Mouse (Mus musculus) myocyte (in vitro differentiated cells): Measurements from ENCODE around the gene Cfap99. TPM values are rescaled to one million over a fixed set of nuclear protein-coding genes. Genes with fewer than 3 reads are reported as not detected.

ENCODE experiments used
- H3K27me3 ChIP-seq: one replicate; pipeline ENCODE4 v1.6.1; 2011; ENCODE audit not compliant: control insufficient read depth, insufficient read depth, insufficient read length
- H3K36me3 ChIP-seq: one replicate; pipeline ENCODE4 v1.6.1; 2011; ENCODE audit not compliant: control insufficient read depth, insufficient read depth
- H3K4me2 ChIP-seq: one replicate; pipeline ENCODE4 v1.6.1; 2011; ENCODE audit warnings: low read depth, control low read depth
- H3K4me3 ChIP-seq: one replicate; pipeline ENCODE4 v1.5.1; 2011; ENCODE audit warnings: mild to moderate bottlenecking, control low read depth, moderate library complexity
- H3K79me2 ChIP-seq: one replicate; pipeline ENCODE4 v1.6.1; 2011; ENCODE audit not compliant: control insufficient read depth, insufficient read depth
- H3ac ChIP-seq: one replicate; pipeline ENCODE4 v1.6.1; 2011; ENCODE audit not compliant: control insufficient read depth, insufficient read length
- CEBPB ChIP-seq: IDR thresholded peaks from 2 replicates; pipeline ENCODE4 v1.6.1; 2011; ENCODE audit warnings: mild to moderate bottlenecking, moderate library complexity; ENCODE audit not compliant: poor library complexity, insufficient read depth, severe bottlenecking
- E2F4 ChIP-seq: IDR thresholded peaks from one replicate; pipeline ENCODE4 v1.6.1; 2011; ENCODE audit warnings: mild to moderate bottlenecking, control low read depth, moderate library complexity; ENCODE audit not compliant: insufficient read depth
- MAX ChIP-seq: IDR thresholded peaks from one replicate; pipeline ENCODE4 v1.6.1; 2011; ENCODE audit warnings: low read depth, mild to moderate bottlenecking, control low read depth
- MYOD1 ChIP-seq, 3 experiments: IDR thresholded peaks; one replicate each; pipeline ENCODE4 v1.6.1; 2011; ENCODE audit warnings: control low read depth in 2 of 3, low read depth in 2 of 3, mild to moderate bottlenecking in 2 of 3, moderate library complexity in 1 of 3; ENCODE audit not compliant: insufficient read length in 2 of 3, control insufficient read depth in 1 of 3
- MYOG ChIP-seq, 3 experiments: IDR thresholded peaks; one replicate each; pipeline ENCODE4 v1.6.1; 2011; ENCODE audit warnings: control low read depth in 2 of 3, low read depth in 2 of 3, mild to moderate bottlenecking in 2 of 3; ENCODE audit not compliant: insufficient read length in 2 of 3, control insufficient read depth in 1 of 3, insufficient read depth in 1 of 3
- POLR2A ChIP-seq: IDR thresholded peaks from one replicate; pipeline ENCODE4 v1.6.1; 2011; ENCODE audit warnings: low read depth, mild to moderate bottlenecking, control low read depth, moderate library complexity; ENCODE audit not compliant: insufficient read length
- POLR2AphosphoS2 ChIP-seq: IDR thresholded peaks from one replicate; pipeline ENCODE4 v1.6.1; 2011; ENCODE audit warnings: low read depth, control low read depth; ENCODE audit not compliant: insufficient read length
- REST ChIP-seq: IDR thresholded peaks from one replicate; pipeline ENCODE4 v1.6.1; 2011; ENCODE audit warnings: mild to moderate bottlenecking, control low read depth, moderate library complexity; ENCODE audit not compliant: insufficient read depth, insufficient read length
- SRF ChIP-seq: IDR thresholded peaks from one replicate; pipeline ENCODE4 v1.6.1; 2011; ENCODE audit warnings: low read depth; ENCODE audit not compliant: control insufficient read depth, insufficient read length
- TCF12 ChIP-seq: IDR thresholded peaks from one replicate; pipeline ENCODE4 v1.6.1; 2011; ENCODE audit warnings: mild to moderate bottlenecking, control low read depth; ENCODE audit not compliant: poor library complexity, insufficient read depth, severe bottlenecking
- TCF3 ChIP-seq: IDR thresholded peaks from one replicate; pipeline ENCODE4 v1.6.1; 2011; ENCODE audit warnings: low read depth, control low read depth; ENCODE audit not compliant: insufficient read length
- USF1 ChIP-seq: IDR thresholded peaks from one replicate; pipeline ENCODE4 v1.6.1; 2011; ENCODE audit warnings: low read depth, mild to moderate bottlenecking, control low read depth, moderate library complexity
- polyA plus RNA-seq: library from polyadenylated mRNA; unstranded; fragments of >200 nt; fragmentation: generic; extraction: Trizol; gene quantifications from one replicate; pipeline ENCODE4 v1.2.1, GENCODE M21; 2012; ENCODE audit warnings: missing spikeins

The Cfap99 gene
- polyA plus RNA-seq, 1 experiment = 0.02 TPM

- Histone ChIP-seq H3K27me3 (peaks cover 34% of the 10 kb centered on the region), H3K4me2 (no peak overlapping the region), H3K4me3 (no peak overlapping the region), H3ac (no peak overlapping the region), H3K36me3 (no peaks in the 10 kb centered on the region), H3K79me2 (no peaks in the 10 kb centered on the region)
- TF ChIP-seq CEBPB (no peak), E2F4 (no peak), USF1 (no peak), TCF3 (no peak), POLR2AphosphoS2 (no peak), SRF (no peak), REST (no peak), MAX (no peak), POLR2A (no peak), MYOD1 (IDR thresholded peaks at IDR 0.05; ENCODE audit: control insufficient read depth in 1 of 3, insufficient read length in 2 of 3, low read depth in 2 of 3) (no peak), MYOG (IDR thresholded peaks at IDR 0.05; ENCODE audit: control insufficient read depth in 1 of 3, insufficient read depth in 1 of 3, insufficient read length in 2 of 3, low read depth in 2 of 3) (no peak), TCF12 (no peak)
Measured at GRCm38 (mm10) chr5:34269921-34270465, 18.4 kb upstream of the Cfap99 start.

GRCm38 (mm10) chr5:34271743-34272142, 16.7 kb upstream of the Cfap99 start:
- Histone ChIP-seq H3K4me2 (no peak overlapping the region), H3ac (no peak overlapping the region), H3K36me3 (no peaks in the 10 kb centered on the region), H3K79me2 (no peaks in the 10 kb centered on the region), H3K27me3 (peaks cover 52% of the 10 kb centered on the region), H3K4me3 (no peak overlapping the region)
- TF ChIP-seq TCF12 (no peak), POLR2A (no peak), MAX (no peak), SRF (no peak), REST (no peak), CEBPB (no peak)

DNA sequence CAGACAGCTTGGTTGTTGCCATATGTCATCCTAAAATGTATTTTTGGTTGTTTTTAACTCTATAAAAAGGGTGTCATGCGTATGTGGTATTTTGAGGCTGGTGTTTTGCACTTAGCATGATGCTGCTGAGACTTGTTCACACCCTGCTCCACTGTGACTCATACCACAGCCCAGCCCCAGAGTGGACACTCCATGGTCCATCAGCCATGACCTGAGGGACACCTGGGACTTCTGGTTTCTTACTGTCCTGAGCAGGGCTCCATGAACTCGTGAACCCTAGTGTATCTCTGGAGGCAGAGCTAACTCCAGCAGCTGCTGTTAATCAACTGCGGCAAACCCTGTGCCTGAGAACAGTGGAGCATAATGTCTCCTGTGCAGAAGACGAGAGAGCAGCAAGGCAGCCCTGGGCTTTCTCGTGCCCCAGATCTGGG, 15.1 kb upstream of the Cfap99 start:
- Histone ChIP-seq H3K4me3 (no peak overlapping the region), H3K79me2 (no peaks in the 10 kb centered on the region), H3K4me2 (no peak overlapping the region), H3ac (no peak overlapping the region), H3K27me3 (peaks cover 54% of the 10 kb centered on the region), H3K36me3 (no peaks in the 10 kb centered on the region)
- TF ChIP-seq REST = no peak
- no peak for TF ChIP-seq MYOD1 (IDR thresholded peaks at IDR 0.05; ENCODE audit: control insufficient read depth in 1 of 3, insufficient read length in 2 of 3, low read depth in 2 of 3)
- TF ChIP-seq E2F4 = no peak
- TF ChIP-seq POLR2A = no peak
- TF ChIP-seq MAX = no peak
- no peak for TF ChIP-seq SRF
- no peak for TF ChIP-seq TCF12
- no peak for TF ChIP-seq CEBPB
- TF ChIP-seq TCF3 = no peak
- no peak for TF ChIP-seq POLR2AphosphoS2
- TF ChIP-seq MYOG (IDR thresholded peaks at IDR 0.05; ENCODE audit: control insufficient read depth in 1 of 3, insufficient read depth in 1 of 3, insufficient read length in 2 of 3, low read depth in 2 of 3) = no peak
- no peak for TF ChIP-seq USF1

DNA sequence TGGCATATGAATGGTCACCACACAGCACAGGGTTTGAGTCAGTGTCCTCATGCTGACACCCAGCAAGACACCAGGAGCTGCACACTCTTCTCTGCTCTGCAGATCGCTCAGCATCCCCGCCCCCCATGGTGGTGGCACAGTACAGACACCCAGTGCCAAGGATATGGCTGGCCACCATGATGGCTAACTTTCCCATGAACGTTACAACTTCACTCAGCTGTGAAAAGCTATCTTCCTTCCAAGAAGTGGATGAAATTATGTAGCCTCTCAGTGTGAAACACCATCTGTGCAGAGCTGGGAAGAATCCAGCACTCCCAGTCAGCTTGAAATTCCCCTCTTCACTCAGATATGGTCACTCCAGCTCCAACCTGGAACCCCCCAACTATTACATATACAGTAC, 14.1 kb upstream of the Cfap99 start:
- H3K36me3 ChIP-seq = no peaks in the 10 kb centered on the region
- H3K79me2 ChIP-seq = no peaks in the 10 kb centered on the region
- H3ac ChIP-seq = no peak overlapping the region
- TF ChIP-seq POLR2A = no peak
- TF ChIP-seq USF1 = no peak
- H3K4me2 ChIP-seq = no peak overlapping the region
- no peak overlapping the region for H3K4me3 ChIP-seq
- H3K27me3 ChIP-seq = peaks cover 47% of the 10 kb centered on the region

DNA sequence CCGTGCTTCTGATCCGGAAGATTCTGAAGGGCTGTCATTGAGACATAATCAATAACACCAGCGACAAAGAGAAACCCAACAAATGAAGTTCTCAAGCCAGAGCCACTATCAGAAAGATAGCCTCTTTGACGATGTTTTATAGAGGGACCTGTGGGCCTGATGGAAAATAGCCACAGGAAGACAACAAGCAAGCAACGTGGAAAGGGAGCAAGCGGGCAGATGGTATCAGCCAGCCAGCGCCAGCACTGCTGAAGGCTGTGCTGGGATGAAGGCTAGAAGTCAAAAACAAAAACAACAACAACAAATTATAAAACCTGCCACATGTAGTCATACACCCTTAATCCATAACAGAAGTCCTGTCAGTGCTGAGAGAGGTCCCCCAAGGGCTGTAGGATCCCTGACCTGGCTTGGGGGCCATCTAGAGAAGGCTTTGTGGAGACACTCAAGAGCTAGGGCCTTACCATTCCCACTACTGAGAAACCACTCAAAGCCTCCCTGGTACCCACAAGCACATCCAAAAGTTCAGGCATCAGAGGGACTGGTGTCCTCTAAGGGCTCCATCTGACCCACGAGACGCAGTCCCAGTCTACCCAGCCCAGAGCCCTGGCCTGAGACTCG, 13.6 kb upstream of the Cfap99 start:
- no peaks in the 10 kb centered on the region for H3K36me3 ChIP-seq
- no peak for TF ChIP-seq POLR2AphosphoS2
- no peak for TF ChIP-seq SRF
- no peak for TF ChIP-seq POLR2A
- TF ChIP-seq MYOG (IDR thresholded peaks at IDR 0.05; ENCODE audit: control insufficient read depth in 1 of 3, insufficient read depth in 1 of 3, insufficient read length in 2 of 3, low read depth in 2 of 3) = no peak
- TF ChIP-seq MAX = no peak
- TF ChIP-seq REST = no peak
- TF ChIP-seq TCF12 = no peak
- TF ChIP-seq MYOD1 (IDR thresholded peaks at IDR 0.05; ENCODE audit: control insufficient read depth in 1 of 3, insufficient read length in 2 of 3, low read depth in 2 of 3) = no peak
- no peak for TF ChIP-seq TCF3
- TF ChIP-seq E2F4 = no peak
- no peak for TF ChIP-seq USF1
- TF ChIP-seq CEBPB = no peak
- H3ac ChIP-seq = no peak overlapping the region
- H3K4me2 ChIP-seq = no peak overlapping the region
- H3K4me3 ChIP-seq = no peak overlapping the region
- H3K79me2 ChIP-seq = no peaks in the 10 kb centered on the region
- H3K27me3 ChIP-seq = peaks cover 45% of the 10 kb centered on the region
